Mouse (Mus musculus) embryonic facial prominence, embryonic 11.5 days (tissue): ENCODE results near the gene Rad9b. TPM values are rescaled to one million over a fixed set of nuclear protein-coding genes. Genes with fewer than 3 reads are reported as not detected.

Source experiments
- ATAC-seq: fragments of 200-750 bp; cut with Nextera tagmentation; replicated peaks from 2 replicates; pipeline ENCODE4 v1.8.0; 2017; ENCODE audit warnings: low read depth; ENCODE audit not compliant: insufficient number of reproducible peaks, low FRiP score, low TSS enrichment
- DNase-seq: peaks from one replicate; pipeline ENCODE4 v3.0.0-alpha.2; 2015; ENCODE audit warnings: low spot score
- H3K27ac ChIP-seq: fragments of 300-500 bp; sonication (generic); replicated peaks from 2 replicates; pipeline ENCODE4 v1.5.1; 2014; ENCODE audit warnings: mild to moderate bottlenecking, low read depth, low read length, control low read depth
- H3K27me3 ChIP-seq: fragments of 300-500 bp; sonication (generic); 2 replicates; pipeline ENCODE4 v1.6.1; 2014; ENCODE audit warnings: mild to moderate bottlenecking, low read length, moderate library complexity, mixed read lengths; ENCODE audit not compliant: control insufficient read depth, insufficient read depth
- H3K36me3 ChIP-seq: fragments of 300-500 bp; sonication (generic); replicated peaks from 2 replicates; pipeline ENCODE4 v1.6.1; 2014; ENCODE audit warnings: low read depth, mild to moderate bottlenecking, low read length, moderate library complexity, mixed read lengths; ENCODE audit not compliant: control insufficient read depth, insufficient read depth
- H3K4me1 ChIP-seq: fragments of 300-500 bp; sonication (generic); 2 replicates; pipeline ENCODE4 v1.6.1; 2014; ENCODE audit warnings: low read length, mixed read lengths; ENCODE audit not compliant: control insufficient read depth, insufficient read depth
- H3K4me2 ChIP-seq: fragments of 300-500 bp; sonication (generic); 2 replicates; pipeline ENCODE4 v1.6.1; 2014; ENCODE audit warnings: low read depth, mild to moderate bottlenecking, control low read depth, low read length, moderate library complexity
- H3K4me3 ChIP-seq: fragments of 300-500 bp; sonication (generic); 2 replicates; pipeline ENCODE4 v1.5.1; 2014; ENCODE audit warnings: low read depth, low read length, control low read depth
- H3K9ac ChIP-seq: fragments of 300-500 bp; sonication (generic); replicated peaks from 2 replicates; pipeline ENCODE4 v1.6.1; 2014; ENCODE audit warnings: mild to moderate bottlenecking, control low read depth, low read length
- H3K9me3 ChIP-seq: fragments of 300-500 bp; sonication (generic); replicated peaks from 2 replicates; pipeline ENCODE4 v1.6.1; 2016; ENCODE audit warnings: mild to moderate bottlenecking, low read length, inconsistent platforms, mixed read lengths; ENCODE audit not compliant: control insufficient read depth
- WGBS: fragments of 180-500 bp; shearing (Covaris S2); extraction: QIAGEN DNeasy Blood & Tissue Kit; methylation state at CpG from one replicate; pipeline ENCODE4 v1.1.7; 2014; 5-methylcytosine and 5-hydroxymethylcytosine counted together
- polyA plus RNA-seq: library from polyadenylated mRNA; unstranded; fragments of >200 nt; fragmentation: Nextera tagmentation; extraction: Ambion mirVana; gene quantifications from 2 replicates; pipeline ENCODE4 v1.2.1, GENCODE M21; 2014

Rad9b gene
- polyA plus RNA-seq, 1 experiment from 2014 or later = 10.7 TPM

GRCm38 (mm10) chr5:122379374-122380155 lies 25.5 kb upstream of the Rad9b start:
- 64% methylated on average over 11 of the region's 11 CpGs for WGBS
- DNase-seq (peak; percentile 82), ATAC-seq (0 out of 2 replicates have a peak, but pooled peaks have one; percentile 52)
- Histone ChIP-seq H3K9ac (no peak overlapping the region), H3K9me3 (no peaks in the 10 kb centered on the region), H3K36me3 (peaks cover 10% of the 10 kb centered on the region), H3K27ac (no peak overlapping the region), H3K4me1 (no peaks in the 10 kb centered on the region), H3K4me3 (no peak overlapping the region), H3K27me3 (no peaks in the 10 kb centered on the region), H3K4me2 (no peak overlapping the region)

GRCm38 (mm10) chr5:122378171-122378570 lies 24.1 kb upstream of the Rad9b start:
- no peak overlapping the region for H3K4me2 ChIP-seq
- 87% methylated on average over 12 of the region's 12 CpGs for WGBS

GRCm38 (mm10) chr5:122377101-122377833 lies 23.2 kb upstream of the Rad9b start:
- DNase-seq = no peak
- Histone ChIP-seq H3K9me3 (no peaks in the 10 kb centered on the region), H3K27ac (no peak overlapping the region), H3K4me1 (peaks cover 2% of the 10 kb centered on the region; the same call in 1 of the 2 replicates), H3K4me2 (no peak overlapping the region), H3K36me3 (peaks cover 10% of the 10 kb centered on the region), H3K4me3 (no peak overlapping the region), H3K9ac (no peak overlapping the region), H3K27me3 (no peaks in the 10 kb centered on the region)
- no peak for ATAC-seq
- WGBS = 87% methylated on average over 4 of the region's 4 CpGs

More at GRCm38 (mm10) chr5:122378171-122378570, 24.1 kb upstream of the Rad9b start:
- ATAC-seq = no peak
- H3K9me3 ChIP-seq = no peaks in the 10 kb centered on the region
- no peak overlapping the region for H3K4me3 ChIP-seq
- no peak overlapping the region for H3K27ac ChIP-seq
- DNase-seq = no peak
- no peak overlapping the region for H3K9ac ChIP-seq
- peaks cover 2% of the 10 kb centered on the region; the same call in 1 of the 2 replicates for H3K4me1 ChIP-seq
- no peaks in the 10 kb centered on the region for H3K27me3 ChIP-seq
- H3K36me3 ChIP-seq = peaks cover 10% of the 10 kb centered on the region

DNA sequence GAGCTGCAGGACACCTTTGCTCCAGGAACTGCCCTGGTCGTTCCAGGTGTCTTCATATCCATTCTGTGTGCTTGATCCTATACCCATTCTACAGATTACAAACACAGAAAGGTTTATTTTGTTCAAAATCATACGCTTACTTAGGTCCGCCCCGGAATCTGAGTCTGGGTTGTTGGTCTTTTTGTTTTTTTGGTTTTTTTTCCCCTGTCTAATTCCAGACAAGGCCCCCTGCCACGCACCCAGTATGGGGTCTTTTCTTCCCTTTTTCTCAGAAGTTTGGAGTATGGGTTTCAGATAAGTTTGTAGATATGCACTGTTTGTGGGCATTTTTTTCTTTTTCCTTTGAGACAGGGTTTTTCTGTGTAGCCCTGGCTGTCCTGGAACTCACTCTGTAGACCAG lies 18.8 kb upstream of the Rad9b start:
- no peaks in the 10 kb centered on the region; the same call in none of the 2 replicates for H3K36me3 ChIP-seq
- peak overlapping the region; percentile 75 for H3K9ac ChIP-seq
- H3K27ac ChIP-seq = no peak overlapping the region
- ATAC-seq (no peak), DNase-seq (no peak)
- WGBS = 6% methylated on average over 5 of the region's 5 CpGs
- peak overlapping the region; percentile 67 for H3K4me2 ChIP-seq
- H3K27me3 ChIP-seq = no peaks in the 10 kb centered on the region
- H3K9me3 ChIP-seq = no peaks in the 10 kb centered on the region
- peaks cover 2% of the 10 kb centered on the region; the same call in 1 of the 2 replicates for H3K4me1 ChIP-seq
- H3K4me3 ChIP-seq = peak overlapping the region; percentile 59

DNA sequence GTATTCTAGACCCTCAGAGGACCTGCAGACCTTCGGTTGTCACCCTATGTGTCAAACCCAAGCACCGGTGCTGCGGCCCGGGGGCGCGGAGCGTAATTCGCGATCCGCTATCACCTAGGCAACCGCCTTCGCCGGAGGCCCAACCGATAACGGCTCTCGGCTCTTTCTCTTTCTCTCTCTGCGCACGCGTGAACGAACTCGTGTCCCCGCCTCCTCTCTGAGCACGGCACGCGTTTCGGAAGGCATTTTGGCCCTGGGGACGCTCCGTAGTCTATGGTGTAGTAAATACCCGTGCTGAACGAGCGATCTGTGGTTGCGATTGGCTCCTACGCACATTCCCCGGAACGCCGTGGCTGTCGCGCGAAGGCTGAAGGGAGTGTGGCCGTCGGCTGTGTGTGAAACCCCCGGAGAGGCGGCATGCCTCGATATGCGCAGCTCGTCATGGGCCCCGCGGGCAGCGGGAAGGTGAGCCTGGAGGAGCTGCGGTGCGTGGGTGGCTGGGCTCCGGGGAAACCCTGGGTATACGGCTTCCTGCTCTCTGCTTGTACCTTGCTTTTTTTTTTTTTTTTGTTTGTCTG lies 18.2 kb upstream of the Rad9b start, which contains the start of gene Fam216a:
Fam216a (minus strand) TSS at position 173 of the 578 bp plus-strand sequence.
- H3K4me2 ChIP-seq = peak within 1 kb of the TSS; percentile 76
- peak; percentile 100 for DNase-seq
- H3K27ac ChIP-seq = peak within 1 kb of the TSS; percentile 97
- H3K36me3 ChIP-seq = peaks cover 3% of the 10 kb centered on the region
- no peaks in the 10 kb centered on the region for H3K9me3 ChIP-seq
- under 1% methylated on average over 53 of the region's 53 CpGs for WGBS
- H3K27me3 ChIP-seq = no peaks in the 10 kb centered on the region
- H3K9ac ChIP-seq = peak within 1 kb of the TSS; percentile 80
- peak within 1 kb of the TSS; percentile 59 for H3K4me3 ChIP-seq
- H3K4me1 ChIP-seq = peaks cover 2% of the 10 kb centered on the region; the same call in 1 of the 2 replicates
- peak; percentile 92 for ATAC-seq

DNA sequence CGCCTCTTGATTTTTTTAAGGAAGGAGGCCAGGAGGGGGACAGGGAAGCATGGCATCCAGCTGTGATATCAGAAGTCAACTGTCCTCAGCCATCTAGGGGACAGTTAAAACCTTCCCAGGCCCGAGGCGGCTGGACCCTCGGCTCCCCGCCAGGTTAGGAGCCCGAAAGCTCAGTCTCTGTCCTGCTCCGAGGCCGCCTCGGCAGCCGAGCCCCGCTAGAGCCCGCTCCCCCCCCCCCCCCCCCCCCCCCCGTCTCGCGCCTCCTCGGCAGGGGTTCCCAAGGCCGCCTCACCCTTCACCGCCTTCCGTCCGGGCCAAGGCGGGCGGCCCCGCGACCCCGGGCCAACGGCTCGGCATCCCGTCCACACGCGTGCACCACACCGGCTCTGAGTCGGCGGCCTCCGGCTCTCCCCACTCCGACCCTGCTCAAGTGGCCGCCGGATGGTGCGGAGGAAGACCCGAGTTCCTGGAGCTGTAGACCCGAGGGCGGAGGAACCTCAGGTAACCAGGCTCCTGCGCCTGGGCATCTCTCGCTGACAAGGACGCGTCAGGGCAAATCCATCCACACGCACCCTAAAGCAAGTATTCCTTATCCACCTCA lies 17.7 kb upstream of the Rad9b start, which contains the start of gene Gpn3:
Gpn3 (plus strand) TSS at position 286 of the 601 bp plus-strand sequence.
- Histone ChIP-seq H3K4me1 (peaks cover 2% of the 10 kb centered on the region; the same call in 1 of the 2 replicates), H3K9me3 (no peaks in the 10 kb centered on the region), H3K9ac (peak within 1 kb of the TSS; percentile 80), H3K4me3 (peak within 1 kb of the TSS; percentile 59), H3K36me3 (peaks cover 3% of the 10 kb centered on the region), H3K27ac (peak within 1 kb of the TSS; percentile 97), H3K4me2 (peak within 1 kb of the TSS; percentile 76), H3K27me3 (no peaks in the 10 kb centered on the region)
- peak; percentile 77 for ATAC-seq
- DNase-seq = peak; percentile 15
- WGBS = under 1% methylated on average over 40 of the region's 46 CpGs

GRCm38 (mm10) chr5:122354492-122355067 lies 547 bp upstream of the Rad9b start:
- peak overlapping the region; percentile 77 for H3K9ac ChIP-seq
- WGBS = under 1% methylated on average over 57 of the region's 57 CpGs
- no peak for DNase-seq
- H3K4me2 ChIP-seq = peak overlapping the region; percentile 78
- H3K4me1 ChIP-seq = no peaks in the 10 kb centered on the region
- no peaks in the 10 kb centered on the region; the same call in 1 of the 2 replicates for H3K36me3 ChIP-seq
- ATAC-seq = peak; percentile 60
- H3K27me3 ChIP-seq = no peaks in the 10 kb centered on the region
- H3K9me3 ChIP-seq = no peaks in the 10 kb centered on the region
- no peak overlapping the region for H3K27ac ChIP-seq
- peak overlapping the region; percentile 83 for H3K4me3 ChIP-seq
